In the genomic region with DNA sequence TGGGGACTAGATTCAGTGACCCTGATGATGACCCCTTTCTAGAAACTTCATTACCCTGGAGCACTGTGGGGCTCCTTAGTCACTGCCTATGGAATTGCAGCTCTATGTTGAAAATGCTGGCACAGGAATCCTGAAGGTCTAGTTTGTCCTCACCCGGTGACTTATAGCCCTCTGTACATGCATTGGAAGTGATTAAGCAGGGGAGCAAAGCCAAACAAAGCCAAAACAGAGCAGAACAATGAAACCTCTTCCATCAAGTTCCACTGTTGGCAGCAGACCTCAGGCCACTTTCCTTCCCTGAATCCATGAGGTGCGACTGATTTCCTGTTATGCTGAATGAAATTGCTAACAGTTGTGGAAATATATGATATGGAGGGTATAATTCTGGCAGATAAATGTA, we compare ENCODE assay signal across 26 mouse cellular contexts.
DNase-seq lines count a peak whose midpoint lies in the region; ATAC-seq and TF ChIP-seq lines count a peak whose summit lies in the region.
"Had no signal": no experiment of that assay in that cellular context is flagged by ENCODE, and none has a peak within 500 bp of the region (broad histone marks: within the 10 kb centered on the region; RNA-seq: fewer than 3 reads in every experiment).

No protein-coding gene starts in this region.

- no peak overlapping the region for H3K4me2 ChIP-seq in heart, embryonic 12.5 days
- no peak overlapping the region for H3K4me2 ChIP-seq in lung, postnatal 0 days (replicated peaks; ENCODE audit: low read depth, low read length)
- no peak overlapping the region for H3K4me2 ChIP-seq in hindbrain, embryonic 11.5 days (replicated peaks; ENCODE audit: low read depth, low read length)
- H3K4me2 ChIP-seq: embryonic facial prominence, embryonic 13.5 days; intestine, embryonic 15.5 days; liver, embryonic 15.5 days; midbrain, embryonic 15.5 days; neural tube, embryonic 13.5 days had no signal

- no peak for TF ChIP-seq CTCF in lung, postnatal 0 days (IDR thresholded peaks at IDR 0.05)

- no peaks in the 10 kb centered on the region for H3K27me3 ChIP-seq in heart, embryonic 12.5 days (replicated peaks)
- H3K27me3 ChIP-seq in lung, postnatal 0 days (replicated peaks; ENCODE audit: insufficient read depth, low read length), result no peaks in the 10 kb centered on the region
- no peaks in the 10 kb centered on the region for H3K27me3 ChIP-seq in hindbrain, embryonic 11.5 days (ENCODE audit: control insufficient read depth, insufficient read depth, low read length)
- H3K27me3 ChIP-seq: embryonic facial prominence, embryonic 13.5 days; intestine, embryonic 15.5 days; liver, embryonic 15.5 days; midbrain, embryonic 15.5 days had no signal

- H3K27ac ChIP-seq in heart, embryonic 12.5 days (ENCODE audit: poor library complexity, severe bottlenecking), result no peak overlapping the region
- no peak overlapping the region for H3K27ac ChIP-seq in lung, postnatal 0 days (ENCODE audit: low read length)
- H3K27ac ChIP-seq in hindbrain, embryonic 11.5 days (ENCODE audit: low read depth, low read length), result no peak overlapping the region
- H3K27ac ChIP-seq: embryonic facial prominence, embryonic 13.5 days; forebrain, embryonic 10.5 days; gastrocnemius, adult 2 months; heart, embryonic 10.5 days; intestine, embryonic 15.5 days; liver, embryonic 15.5 days; midbrain, embryonic 15.5 days; neural tube, embryonic 13.5 days had no signal

- peak; percentile 71 for DNase-seq in heart, adult 11 months
- peak; percentile 42 for DNase-seq in lung, postnatal 0 days (ENCODE audit: low spot score)
- DNase-seq in lung, postnatal 36 days, result no peak
- DNase-seq in forelimb bud, embryonic 11.5 days (ENCODE audit: low read depth, low spot score), result peak; percentile 69
- DNase-seq in hindbrain, embryonic 11.5 days (ENCODE audit: low spot score), result no peak
- no peak for DNase-seq in embryo, embryonic 10.5 days (ENCODE audit: low spot score)
- DNase-seq: adrenal gland, adult 2 months; cerebellum, adult 11-12 months; cerebellum, postnatal 14 days; gastrocnemius, adult 2 months; kidney, adult 8-10 months; kidney, postnatal 4 days; liver; retina, postnatal 1 day; thymus, postnatal 36 days had no signal

- H3K9me3 ChIP-seq in heart, embryonic 12.5 days (replicated peaks), result no peaks in the 10 kb centered on the region
- H3K9me3 ChIP-seq in lung, postnatal 0 days (ENCODE audit: low read length), result no peaks in the 10 kb centered on the region
- no peaks in the 10 kb centered on the region for H3K9me3 ChIP-seq in hindbrain, embryonic 11.5 days (ENCODE audit: control insufficient read depth, low read length)
- H3K9me3 ChIP-seq: embryonic facial prominence, embryonic 13.5 days; heart, embryonic 10.5 days; intestine, embryonic 15.5 days; liver, embryonic 15.5 days; midbrain, embryonic 15.5 days; neural tube, embryonic 13.5 days had no signal

- WGBS in heart, embryonic 12.5 days, result 74% methylated on average over 2 of the region's 2 CpGs
- WGBS in lung, postnatal 0 days, result 24% methylated on average over 2 of the region's 2 CpGs
- WGBS in hindbrain, embryonic 11.5 days, result 57% methylated on average over 2 of the region's 2 CpGs

- no peaks in the 10 kb centered on the region for H3K36me3 ChIP-seq in heart, embryonic 12.5 days
- no peaks in the 10 kb centered on the region for H3K36me3 ChIP-seq in lung, postnatal 0 days (ENCODE audit: insufficient read depth, low read length)
- no peaks in the 10 kb centered on the region for H3K36me3 ChIP-seq in hindbrain, embryonic 11.5 days (ENCODE audit: control insufficient read depth, insufficient read depth, low read length)
- H3K36me3 ChIP-seq: embryonic facial prominence, embryonic 13.5 days; forebrain, embryonic 10.5 days; heart, embryonic 10.5 days; intestine, embryonic 15.5 days; liver, embryonic 15.5 days; midbrain, embryonic 15.5 days; neural tube, embryonic 13.5 days had no signal

- H3K9ac ChIP-seq in heart, embryonic 12.5 days, result no peak overlapping the region
- H3K9ac ChIP-seq in lung, postnatal 0 days (replicated peaks; ENCODE audit: low read depth), result no peak overlapping the region
- no peak overlapping the region for H3K9ac ChIP-seq in hindbrain, embryonic 11.5 days (ENCODE audit: low read depth, low read length)
- H3K9ac ChIP-seq: embryonic facial prominence, embryonic 13.5 days; intestine, embryonic 15.5 days; liver, embryonic 15.5 days; midbrain, embryonic 15.5 days; neural tube, embryonic 13.5 days had no signal

- TF ChIP-seq EP300 in lung, postnatal 0 days (IDR thresholded peaks at IDR 0.05), result 0 out of 2 replicates have a peak, but pooled peaks have one; percentile 30

- ATAC-seq in heart, embryonic 12.5 days (ENCODE audit: insufficient number of reproducible peaks, low FRiP score), result no peak
- ATAC-seq in lung, postnatal 0 days, result no peak
- ATAC-seq in hindbrain, embryonic 11.5 days (ENCODE audit: low FRiP score), result no peak
- ATAC-seq: CD4-positive, CD25-positive, alpha-beta regulatory T cell, adult 4 months; hindbrain, embryonic 16.5 days; intestine, embryonic 15.5 days; midbrain, embryonic 15.5 days had no signal

- H3K4me3 ChIP-seq in heart, embryonic 12.5 days, result no peak overlapping the region
- no peak overlapping the region for H3K4me3 ChIP-seq in lung, postnatal 0 days (ENCODE audit: low read depth, low read length)
- H3K4me3 ChIP-seq in hindbrain, embryonic 11.5 days (ENCODE audit: low read depth, low read length), result no peak overlapping the region
- H3K4me3 ChIP-seq: embryonic facial prominence, embryonic 13.5 days; forebrain, embryonic 10.5 days; gastrocnemius, adult 2 months; heart, embryonic 10.5 days; intestine, embryonic 15.5 days; liver, embryonic 15.5 days; midbrain, embryonic 15.5 days; myocyte; neural tube, embryonic 13.5 days had no signal

- H3K4me1 ChIP-seq in heart, embryonic 12.5 days (replicated peaks), result no peaks in the 10 kb centered on the region
- peaks cover 4% of the 10 kb centered on the region; the same call in 1 of the 2 replicates for H3K4me1 ChIP-seq in lung, postnatal 0 days (ENCODE audit: insufficient read depth, low read depth, low read length)
- 0 out of 2 replicates have a peak, but pooled peaks cover 2% of the 10 kb centered on the region for H3K4me1 ChIP-seq in hindbrain, embryonic 11.5 days (replicated peaks; ENCODE audit: control insufficient read depth, insufficient read depth, low read length)
- H3K4me1 ChIP-seq: intestine, embryonic 15.5 days; liver, embryonic 15.5 days had no signal

Comparison
In these comparisons a context has a peak if more than half of its experiments do, and no peak if none do; other contexts are left out.
1. DNase-seq: peak in heart, adult 11 months (single experiment), lung, postnatal 0 days (single experiment) and forelimb bud, embryonic 11.5 days (single experiment); none in lung, postnatal 36 days (single experiment), hindbrain, embryonic 11.5 days (single experiment) and embryo, embryonic 10.5 days (single experiment).